Mouse (Mus musculus) testis, adult 2 months (tissue): ENCODE measurements around the gene Aimp1.

Source experiments
- CTCF ChIP-seq: fragments of 200-500 bp; IDR thresholded peaks from 2 replicates; pipeline ENCODE4 v1.5.1; 2012; ENCODE audit warnings: low read depth, mild to moderate bottlenecking, inconsistent platforms, low read length, moderate library complexity; ENCODE audit not compliant: control insufficient read depth, insufficient read depth, insufficient replicate concordance
- POLR2A ChIP-seq: fragments of 200-500 bp; IDR thresholded peaks from 2 replicates; pipeline ENCODE4 v1.6.1; 2012; ENCODE audit warnings: low read depth, mild to moderate bottlenecking, inconsistent platforms, low read length, moderate library complexity; ENCODE audit not compliant: control insufficient read depth

DNA sequence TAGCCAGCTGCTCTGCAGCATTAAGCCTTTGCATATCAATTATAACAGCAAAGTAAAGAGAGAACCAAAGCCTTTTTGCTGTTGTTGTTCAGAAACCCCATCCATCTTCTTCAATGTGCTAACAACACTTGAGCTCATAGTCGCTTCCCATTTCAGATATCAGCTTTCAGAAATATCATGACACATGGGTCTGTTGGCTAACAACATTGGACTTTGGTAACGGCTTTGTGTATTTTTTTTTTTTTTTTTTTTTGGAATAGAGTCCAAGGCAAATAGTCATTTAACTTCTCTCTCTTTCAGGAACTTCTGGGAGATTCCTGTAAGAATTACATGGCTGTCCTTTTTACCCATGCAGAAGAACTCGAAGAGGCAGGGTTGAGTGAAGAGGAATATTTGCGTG is 40.1 kb downstream of the Aimp1 start:
- no peak for TF ChIP-seq CTCF
- TF ChIP-seq POLR2A, result no peak
